8 mouse cellular contexts compared by ENCODE assay signal in genomic region chr6:125231117-125232044, GRCm38 (mm10). TPM values are rescaled to one million over a fixed set of nuclear protein-coding genes. Genes with fewer than 3 reads are reported as not detected.
A peak's percentile ranks its signal among the peaks of the same experiment; 100 is the strongest.
DNase-seq lines count a peak whose midpoint lies in the region; ATAC-seq and TF ChIP-seq lines count a peak whose summit lies in the region.

Gene Tapbpl (minus strand): TSS chr6:125231860.

- WGBS in hindbrain, embryonic 16.5 days: 8% methylated on average over 16 of the region's 16 CpGs
- under 1% methylated on average over 16 of the region's 16 CpGs for WGBS in small intestine, adult 2 months

- intact Hi-C loops in gastrocnemius, adult 2 months (cut with DNase I): loop anchor here (5.0 kb wide), 1 partner anchor 84 kb away; the partner anchor contains the start of gene Iffo1
- intact Hi-C loops in left cerebral cortex, postnatal 4 days (cut with DNase I): no loop called here

- peaks cover 8% of the 10 kb centered on the region for H3K4me1 ChIP-seq in hindbrain, embryonic 16.5 days (ENCODE audit: control insufficient read depth, insufficient read depth, low read depth, low read length)
- peaks cover 11% of the 10 kb centered on the region; the same call in 1 of the 2 replicates for H3K4me1 ChIP-seq in small intestine, adult 2 months (ENCODE audit: control insufficient read depth, insufficient read depth, insufficient read length, low read length)

- peak; percentile 87 for ATAC-seq in hindbrain, embryonic 16.5 days

- H3K9me3 ChIP-seq in hindbrain, embryonic 16.5 days (ENCODE audit: control insufficient read depth, low read length): no peaks in the 10 kb centered on the region

- no peak for TF ChIP-seq CTCF in gastrocnemius, adult 2 months (IDR thresholded peaks at IDR 0.05)
- TF ChIP-seq CTCF in small intestine, adult 2 months (IDR thresholded peaks at IDR 0.05; ENCODE audit: extremely low read depth, insufficient read length, insufficient replicate concordance, low read depth, low read length): no peak

- peak within 1 kb of the TSS; percentile 89 for H3K4me2 ChIP-seq in hindbrain, embryonic 16.5 days (ENCODE audit: low read length)

- no peaks in the 10 kb centered on the region for H3K27me3 ChIP-seq in hindbrain, embryonic 16.5 days (replicated peaks; ENCODE audit: control insufficient read depth, insufficient read depth, low read length)
- no peaks in the 10 kb centered on the region for H3K27me3 ChIP-seq in small intestine, adult 2 months (ENCODE audit: control insufficient read depth, insufficient read depth, low read length)

- peak within 1 kb of the TSS; percentile 89 for H3K4me3 ChIP-seq in gastrocnemius, adult 2 months
- peak within 1 kb of the TSS; percentile 49 for H3K4me3 ChIP-seq in hindbrain, embryonic 16.5 days (ENCODE audit: low read length)
- H3K4me3 ChIP-seq in small intestine, adult 2 months (ENCODE audit: low read depth, low read length): peak within 1 kb of the TSS; percentile 80

- H3K27ac ChIP-seq in gastrocnemius, adult 2 months: peak within 1 kb of the TSS; percentile 93
- peak within 1 kb of the TSS; percentile 74 for H3K27ac ChIP-seq in hindbrain, embryonic 16.5 days (ENCODE audit: low read depth, low read length)
- peak within 1 kb of the TSS; percentile 94 for H3K27ac ChIP-seq in small intestine, adult 2 months (ENCODE audit: insufficient read depth, low read depth, low read length)

- peak; percentile 9; the same call in 1 of the 2 replicates for TF ChIP-seq POLR2A in small intestine, adult 2 months (IDR thresholded peaks at IDR 0.05; ENCODE audit: low read depth, low read length)

- peak; percentile 35 to 62 for DNase-seq in layer of hippocampus, adult 18-20 months (ENCODE audit: low spot score in 2 of 2)
- no peak for DNase-seq in layer of hippocampus, adult 8-10 months (ENCODE audit: low spot score in 2 of 2)
- DNase-seq in cerebellum, adult 9-10 months: peak; percentile 75
- peak; percentile 70 for DNase-seq in gastrocnemius, adult 2 months
- DNase-seq in left cerebral cortex, postnatal 4 days: peak; percentile 53
- peak; percentile 37 for DNase-seq in mesoderm, embryonic 11.5 days (ENCODE audit: low read depth, low spot score)

- H3K36me3 ChIP-seq in hindbrain, embryonic 16.5 days (ENCODE audit: control insufficient read depth, insufficient read depth, low read length): no peaks in the 10 kb centered on the region
- H3K36me3 ChIP-seq in small intestine, adult 2 months (ENCODE audit: control insufficient read depth, insufficient read depth, low read length): peaks cover 23% of the 10 kb centered on the region

- H3K9ac ChIP-seq in hindbrain, embryonic 16.5 days (ENCODE audit: low read depth, low read length): peak within 1 kb of the TSS; percentile 73

RNA-seq across cellular contexts. Expression of gene Tapbpl, which starts in this region (rescaled TPM):
- total RNA-seq in layer of hippocampus, adult 18-20 months (2021): 1 to 10 TPM; 4.1 to 4.4 TPM
- total RNA-seq in layer of hippocampus, adult 8-10 months (2022): 1 to 10 TPM; 4.0 to 6.8 (median 5.0) TPM
- total RNA-seq in gastrocnemius, adult 2 months (2021): 1 to 10 TPM; 2.4 to 2.6 TPM
- polyA plus RNA-seq in hindbrain, embryonic 16.5 days (2015; fragmentation: Nextera tagmentation; extraction: Ambion mirVana): 7.7 and 9.1 TPM in 2 replicates
- total RNA-seq in left cerebral cortex, postnatal 4 days (2021): 1 to 10 TPM; 1.7 to 1.9 TPM
- 25.3 and 45.1 TPM in 2 replicates for polyA plus RNA-seq in small intestine, adult 2 months (2012; rRNA removed)

Comparison
In these comparisons a context has a peak if more than half of its experiments do, and no peak if none do; other contexts are left out.
1. DNase-seq: peak in layer of hippocampus, adult 18-20 months (2 of 2), cerebellum, adult 9-10 months (single experiment), gastrocnemius, adult 2 months (single experiment), left cerebral cortex, postnatal 4 days (single experiment) and mesoderm, embryonic 11.5 days (single experiment); none in layer of hippocampus, adult 8-10 months (0 of 2).
2. Peak in every context shown above with its lines, with median percentiles within 50 percentile points of each other: H3K27ac ChIP-seq and H3K4me3 ChIP-seq.